Mouse (Mus musculus) liver, embryonic 14.5 days (tissue): Measurements from ENCODE around the gene Cacna1c.

Experiments
- CTCF ChIP-seq: IDR thresholded peaks from 2 replicates; pipeline ENCODE4 v1.5.1; 2016; ENCODE audit warnings: antibody characterized with exemption, low read depth, control low read depth
- EP300 ChIP-seq: IDR thresholded peaks from 2 replicates; pipeline ENCODE4 v1.6.1; 2016; ENCODE audit warnings: antibody characterized with exemption, low read depth

- no peak for TF ChIP-seq EP300
- no peak for TF ChIP-seq CTCF
These were observed 90.3 kb downstream of the Cacna1c start for GRCm38 (mm10) chr6:119105651-119106595.
